ENCODE assay signal across 24 mouse cellular contexts in genomic region chr8:9303526-9304135, GRCm38 (mm10).
DNase-seq lines count a peak whose midpoint lies in the region; ATAC-seq and TF ChIP-seq lines count a peak whose summit lies in the region.
"Had no signal": no experiment of that assay in that cellular context is flagged by ENCODE, and none has a peak within 500 bp of the region (broad histone marks: within the 10 kb centered on the region; RNA-seq: fewer than 3 reads in every experiment).

No protein-coding gene starts in this region.

- no peak overlapping the region for H3K27ac ChIP-seq in forebrain, embryonic 12.5 days
- no peak overlapping the region for H3K27ac ChIP-seq in forebrain, embryonic 11.5 days (ENCODE audit: low read depth, low read length)
- no peak overlapping the region for H3K27ac ChIP-seq in hindbrain, postnatal 0 days
- H3K27ac ChIP-seq in hindbrain, embryonic 10.5 days = no peak overlapping the region
- H3K27ac ChIP-seq: embryonic facial prominence, embryonic 13.5 days; gastrocnemius, adult 2 months; heart, embryonic 13.5 days; hindbrain, embryonic 12.5 days had no signal

- peaks cover 5% of the 10 kb centered on the region for H3K4me1 ChIP-seq in forebrain, embryonic 12.5 days
- H3K4me1 ChIP-seq in forebrain, embryonic 11.5 days (replicated peaks; ENCODE audit: control insufficient read depth, insufficient read depth, low read length) = no peaks in the 10 kb centered on the region
- no peaks in the 10 kb centered on the region for H3K4me1 ChIP-seq in hindbrain, postnatal 0 days (ENCODE audit: insufficient read depth, low read length)
- H3K4me1 ChIP-seq in hindbrain, embryonic 10.5 days (replicated peaks) = no peaks in the 10 kb centered on the region; the same call in 1 of the 2 replicates
- H3K4me1 ChIP-seq: embryonic facial prominence, embryonic 13.5 days; heart, embryonic 13.5 days had no signal

- DNase-seq in forebrain, embryonic 11.5 days (ENCODE audit: low spot score) = no peak
- DNase-seq in hindbrain, postnatal 0 days (ENCODE audit: low spot score) = peak; percentile 7
- DNase-seq in hindbrain, embryonic 10.5 days (ENCODE audit: low spot score) = no peak
- DNase-seq in retina, postnatal 1 day = peak; percentile 16
- no peak for DNase-seq in retina, embryonic 14.5 days (ENCODE audit: low spot score)
- DNase-seq in right cerebral cortex, postnatal 10 days (ENCODE audit: low spot score in 2 of 2) = no peak
- DNase-seq in layer of hippocampus, postnatal 36 days = no peak
- DNase-seq: adrenal gland, adult 8-10 months; adrenal gland, postnatal 36 days; B cell, adult 2 months; cerebellum, adult 11-12 months; cerebellum, adult 9-11 months; cerebellum, postnatal 36 days; gastrocnemius, adult 2 months; gastrocnemius, postnatal 25 days; heart, adult 11 months; heart, postnatal 36 days had no signal

- H3K4me3 ChIP-seq in forebrain, embryonic 12.5 days (replicated peaks) = no peak overlapping the region
- no peak overlapping the region for H3K4me3 ChIP-seq in forebrain, embryonic 11.5 days (ENCODE audit: low read depth, low read length)
- no peak overlapping the region for H3K4me3 ChIP-seq in hindbrain, postnatal 0 days (ENCODE audit: low read length)
- H3K4me3 ChIP-seq in hindbrain, embryonic 10.5 days = no peak overlapping the region
- H3K4me3 ChIP-seq: embryonic facial prominence, embryonic 13.5 days; gastrocnemius, adult 2 months; heart, embryonic 13.5 days; hindbrain, embryonic 12.5 days had no signal

- no peak overlapping the region for H3K9ac ChIP-seq in forebrain, embryonic 12.5 days
- H3K9ac ChIP-seq in forebrain, embryonic 11.5 days (ENCODE audit: low read length) = no peak overlapping the region
- no peak overlapping the region for H3K9ac ChIP-seq in hindbrain, postnatal 0 days (replicated peaks; ENCODE audit: low read length)
- H3K9ac ChIP-seq: embryonic facial prominence, embryonic 13.5 days; heart, embryonic 13.5 days; hindbrain, embryonic 12.5 days had no signal

- no peaks in the 10 kb centered on the region for H3K9me3 ChIP-seq in forebrain, embryonic 12.5 days
- H3K9me3 ChIP-seq in forebrain, embryonic 11.5 days (ENCODE audit: control insufficient read depth, low read length) = no peaks in the 10 kb centered on the region
- H3K9me3 ChIP-seq in hindbrain, postnatal 0 days (ENCODE audit: low read length) = no peaks in the 10 kb centered on the region
- H3K9me3 ChIP-seq in hindbrain, embryonic 10.5 days = no peaks in the 10 kb centered on the region
- H3K9me3 ChIP-seq: embryonic facial prominence, embryonic 13.5 days; G1E; heart, embryonic 13.5 days; hindbrain, embryonic 12.5 days had no signal

- H3K27me3 ChIP-seq in forebrain, embryonic 12.5 days = no peaks in the 10 kb centered on the region
- no peaks in the 10 kb centered on the region for H3K27me3 ChIP-seq in forebrain, embryonic 11.5 days (ENCODE audit: control insufficient read depth, insufficient read depth, low read length)
- H3K27me3 ChIP-seq in hindbrain, postnatal 0 days (ENCODE audit: insufficient read depth, low read length) = no peaks in the 10 kb centered on the region
- no peaks in the 10 kb centered on the region for H3K27me3 ChIP-seq in hindbrain, embryonic 10.5 days (ENCODE audit: insufficient read depth, poor library complexity, severe bottlenecking)
- H3K27me3 ChIP-seq: embryonic facial prominence, embryonic 13.5 days; heart, embryonic 13.5 days; hindbrain, embryonic 12.5 days had no signal

- peak; percentile 39; the same call in 1 of the 2 replicates for ATAC-seq in forebrain, embryonic 12.5 days (ENCODE audit: low FRiP score)
- no peak for ATAC-seq in forebrain, embryonic 11.5 days (replicated peaks; ENCODE audit: low FRiP score)
- no peak for ATAC-seq in hindbrain, postnatal 0 days
- ATAC-seq: CD4-positive, CD25-positive, alpha-beta regulatory T cell, adult 4 months; hindbrain, embryonic 16.5 days had no signal

- H3K4me2 ChIP-seq in forebrain, embryonic 12.5 days = no peak overlapping the region
- H3K4me2 ChIP-seq in forebrain, embryonic 11.5 days (ENCODE audit: low read depth, low read length, severe bottlenecking) = no peak overlapping the region
- H3K4me2 ChIP-seq in hindbrain, postnatal 0 days (ENCODE audit: low read depth, low read length) = no peak overlapping the region
- H3K4me2 ChIP-seq: embryonic facial prominence, embryonic 13.5 days; heart, embryonic 13.5 days; hindbrain, embryonic 12.5 days had no signal

- WGBS in forebrain, embryonic 12.5 days = 56% methylated on average over 6 of the region's 6 CpGs
- 69% methylated on average over 6 of the region's 6 CpGs for WGBS in forebrain, embryonic 11.5 days
- 59% methylated on average over 6 of the region's 6 CpGs for WGBS in hindbrain, postnatal 0 days
- 65% methylated on average over 6 of the region's 6 CpGs for WGBS in hindbrain, embryonic 10.5 days

- no peak for TF ChIP-seq CTCF in hindbrain, postnatal 0 days (IDR thresholded peaks at IDR 0.05; ENCODE audit: low read depth)

- no peaks in the 10 kb centered on the region for H3K36me3 ChIP-seq in forebrain, embryonic 12.5 days (replicated peaks)
- no peaks in the 10 kb centered on the region for H3K36me3 ChIP-seq in forebrain, embryonic 11.5 days (ENCODE audit: control insufficient read depth, insufficient read depth, low read length)
- no peaks in the 10 kb centered on the region for H3K36me3 ChIP-seq in hindbrain, postnatal 0 days (ENCODE audit: insufficient read depth, low read length)
- no peaks in the 10 kb centered on the region for H3K36me3 ChIP-seq in hindbrain, embryonic 10.5 days
- H3K36me3 ChIP-seq: embryonic facial prominence, embryonic 13.5 days; G1E; heart, embryonic 13.5 days; hindbrain, embryonic 12.5 days had no signal

Comparison
In these comparisons a context has a peak if more than half of its experiments do, and no peak if none do; other contexts are left out.
1. DNase-seq: peak in hindbrain, postnatal 0 days (single experiment) and retina, postnatal 1 day (single experiment); none in forebrain, embryonic 11.5 days (single experiment), hindbrain, embryonic 10.5 days (single experiment), retina, embryonic 14.5 days (single experiment), right cerebral cortex, postnatal 10 days (0 of 2) and layer of hippocampus, postnatal 36 days (0 of 2).